Mouse (Mus musculus) embryonic fibroblast, embryonic 13.5 days (primary cell): Measurements from ENCODE around the gene Pik3ip1.

Source experiments
- CTCF ChIP-seq: IDR thresholded peaks from 2 replicates; pipeline ENCODE4 v1.5.1; 2011; ENCODE audit warnings: mild to moderate bottlenecking, control low read depth, low read length, moderate library complexity, borderline replicate concordance; ENCODE audit not compliant: insufficient read depth
- POLR2A ChIP-seq: IDR thresholded peaks from 2 replicates; pipeline ENCODE4 v1.6.1; 2011; ENCODE audit warnings: low read depth, mild to moderate bottlenecking, control low read depth, low read length, moderate library complexity

DNA sequence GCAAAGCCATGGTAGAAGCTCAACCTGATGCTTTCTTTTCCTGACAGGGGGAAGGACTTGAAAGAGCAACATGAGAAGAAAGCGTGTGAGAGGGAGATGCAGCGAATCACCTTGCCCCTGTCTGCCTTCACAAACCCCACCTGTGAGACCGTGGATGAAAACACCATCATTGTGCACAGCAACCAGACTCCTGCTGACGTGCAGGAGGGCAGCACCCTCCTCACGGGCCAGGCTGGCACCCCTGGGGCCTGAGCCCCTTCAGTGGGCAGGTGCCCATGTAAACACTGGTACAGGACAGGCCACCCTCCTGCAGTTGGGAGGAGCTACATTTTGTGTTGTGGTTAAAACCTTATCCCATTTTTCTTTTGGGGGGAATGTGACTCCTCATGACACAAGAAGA is 11.3 kb downstream of the Pik3ip1 start:
- TF ChIP-seq CTCF (no peak), POLR2A (no peak)
